Mouse (Mus musculus) CD8-positive naive resting alpha-beta T cell, adult 2 months (primary cell): Measurements from ENCODE around the gene Trim17.

Experiments used
- DNase-seq, 2 experiments: peaks; one replicate each; pipeline ENCODE4 v3.0.0; 2022; ENCODE audit warnings: low read depth in 2 of 2, low spot score in 2 of 2

Gene Trim17

GRCm38 (mm10) chr11:58990794-58991193, 36.3 kb downstream of the Trim17 start:
- no peak for DNase-seq

DNA sequence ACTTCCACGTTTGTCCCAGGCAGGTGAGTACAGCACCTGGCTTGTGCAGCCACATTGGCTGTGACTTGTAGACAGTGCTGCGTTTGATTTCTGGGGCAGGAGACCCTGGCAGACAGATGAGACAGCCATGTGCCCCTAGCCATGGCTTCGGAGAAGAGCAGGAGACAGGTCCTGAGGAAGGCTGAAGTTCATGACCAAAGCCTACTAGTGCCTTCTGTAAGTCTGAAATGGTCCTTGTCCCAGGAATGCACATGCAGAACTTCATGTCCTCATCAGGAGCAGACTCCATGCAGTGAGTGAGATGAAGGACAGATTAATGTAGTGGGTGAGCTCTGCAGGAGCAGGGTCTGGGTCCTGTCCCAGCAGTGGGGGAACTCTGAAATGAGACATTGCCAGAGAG, 37.4 kb downstream of the Trim17 start:
- no peak for DNase-seq

- DNase-seq = no peak
These were observed 38.7 kb downstream of the Trim17 start for GRCm38 (mm10) chr11:58993091-58993670.

- DNase-seq = peak in 1 of 2 experiments; percentile 32
These were observed 39.9 kb downstream of the Trim17 start for GRCm38 (mm10) chr11:58994337-58994826.

- DNase-seq = no peak
These were observed 40.7 kb downstream of the Trim17 start for GRCm38 (mm10) chr11:58995061-58995806.

DNA sequence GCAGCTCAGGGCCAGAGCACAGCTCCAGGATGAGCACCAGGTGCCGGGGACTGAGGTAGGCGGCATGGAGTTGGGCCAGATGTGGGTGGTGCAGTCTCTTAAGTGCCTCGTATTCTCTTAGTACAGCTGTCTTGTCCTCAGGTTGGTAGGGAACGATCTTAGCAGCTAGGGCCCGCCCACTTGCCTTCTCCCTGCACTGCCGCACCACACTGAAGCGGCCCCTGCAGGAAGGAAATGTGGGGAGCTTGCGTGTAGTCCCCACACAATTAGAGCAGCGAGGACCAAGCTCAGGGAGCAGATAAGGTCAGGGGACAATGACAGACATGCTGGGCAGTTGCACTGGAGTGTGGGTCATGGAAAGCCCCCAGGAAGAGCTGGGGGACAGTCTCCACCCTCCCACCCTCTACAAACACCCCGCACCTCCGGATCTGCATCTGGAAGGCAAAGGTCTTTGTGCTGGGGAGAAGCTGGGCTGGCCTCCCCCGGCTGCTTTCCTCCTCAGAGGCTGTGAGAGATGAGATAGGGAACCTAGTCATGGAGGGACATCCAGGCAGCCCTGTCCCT, 41.4 kb downstream of the Trim17 start:
- peak in 1 of 2 experiments; percentile 18 for DNase-seq

GRCm38 (mm10) chr11:58997541-58997940, 43.1 kb downstream of the Trim17 start:
- no peak for DNase-seq

GRCm38 (mm10) chr11:58999158-58999557, 44.7 kb downstream of the Trim17 start:
- DNase-seq = no peak

DNA sequence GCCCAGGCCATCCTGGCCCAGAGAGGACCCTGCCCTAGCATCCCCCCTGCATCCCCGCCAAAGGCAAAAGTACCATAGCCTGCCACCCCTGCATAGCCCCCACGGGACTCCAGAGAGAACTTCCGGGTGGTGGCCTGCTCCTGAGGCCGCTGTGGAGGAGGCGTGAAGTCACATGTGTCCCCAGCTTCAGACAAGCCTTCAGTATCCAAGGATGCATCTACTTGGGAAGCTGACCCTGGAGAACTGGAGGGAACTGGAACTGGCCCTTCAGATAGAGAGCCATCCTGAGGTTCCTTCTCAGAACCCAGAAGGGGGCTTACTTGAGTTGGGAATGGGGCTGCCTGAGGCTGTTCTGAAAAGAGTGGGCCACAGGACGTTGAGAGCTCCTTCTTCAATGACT, 45.3 kb downstream of the Trim17 start:
- no peak for DNase-seq

DNA sequence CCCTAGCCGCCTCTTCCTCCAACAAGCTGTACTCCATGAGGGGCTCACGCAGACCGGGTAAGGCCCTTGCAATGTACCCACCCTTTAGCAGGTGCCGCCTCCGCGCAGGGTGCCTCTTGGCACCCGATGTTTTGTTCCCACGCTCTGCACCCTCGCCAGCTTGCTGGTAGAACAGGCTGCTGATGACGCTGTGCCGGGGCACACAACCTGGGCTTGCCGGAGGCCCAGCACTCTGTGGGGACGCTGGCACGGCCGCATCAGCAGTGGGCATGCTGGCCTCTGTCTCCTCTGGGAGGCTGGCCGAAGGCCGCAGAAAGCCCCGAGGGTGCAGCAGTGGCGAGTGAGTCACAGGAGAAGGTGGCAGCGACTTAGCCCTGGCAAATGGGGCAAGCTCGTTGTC, 46.1 kb downstream of the Trim17 start:
- DNase-seq = no peak

DNA sequence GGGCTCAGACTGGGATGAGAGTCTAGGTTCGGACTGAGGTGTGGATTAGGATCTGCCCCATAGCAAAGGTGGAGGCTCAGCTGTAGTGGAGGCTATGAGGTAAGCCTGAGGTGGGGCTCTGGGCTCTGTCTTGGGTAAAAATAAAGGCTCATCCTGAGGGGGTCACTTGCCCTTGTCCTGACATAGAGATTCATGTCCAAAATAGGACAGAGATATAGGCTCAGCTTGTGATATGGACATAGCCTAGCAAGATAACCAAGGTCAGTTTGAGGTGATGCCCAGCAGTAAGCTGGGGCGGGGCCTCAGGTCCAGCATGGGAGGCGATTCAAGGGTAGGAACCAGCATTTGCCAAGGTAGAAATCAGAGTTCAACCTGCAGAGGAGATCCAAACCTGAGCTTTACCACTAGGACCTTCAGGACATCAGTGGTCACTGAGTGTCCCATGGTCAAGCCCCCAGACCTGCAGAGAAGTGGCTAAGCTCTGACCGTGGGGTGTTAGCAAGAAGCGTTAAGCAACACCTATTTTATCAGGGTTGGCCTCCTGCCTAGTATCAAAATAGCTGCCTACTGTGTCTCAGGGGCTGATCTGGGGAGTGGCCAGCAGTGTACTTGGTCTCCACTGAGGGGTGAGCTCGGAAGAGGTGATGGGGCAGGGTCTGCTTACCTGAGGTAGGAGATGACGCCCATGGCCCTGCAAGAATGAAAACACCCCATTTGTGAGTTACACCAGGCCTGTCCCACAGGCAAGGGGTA, 48.0 kb downstream of the Trim17 start:
- no peak for DNase-seq

GRCm38 (mm10) chr11:59015052-59015451, 60.6 kb downstream of the Trim17 start:
- DNase-seq = no peak
